Mouse (Mus musculus): ENCODE results near the gene Prdx1.
A peak's percentile ranks its signal among the peaks of the same experiment; 100 is the strongest.
"Not testable (repeated sequence)": the region's sequence is repeated elsewhere in the genome, so short reads cannot be mapped to it uniquely, and the experiment has no call there.

Gene Prdx1

GRCm38 (mm10) chr4:116679141-116679540 is 6.2 kb upstream of the Prdx1 start:
- no peak for DNase-seq

- not testable (repeated sequence) for DNase-seq
These were observed 4.8 kb upstream of the Prdx1 start for GRCm38 (mm10) chr4:116680521-116680920.

DNA sequence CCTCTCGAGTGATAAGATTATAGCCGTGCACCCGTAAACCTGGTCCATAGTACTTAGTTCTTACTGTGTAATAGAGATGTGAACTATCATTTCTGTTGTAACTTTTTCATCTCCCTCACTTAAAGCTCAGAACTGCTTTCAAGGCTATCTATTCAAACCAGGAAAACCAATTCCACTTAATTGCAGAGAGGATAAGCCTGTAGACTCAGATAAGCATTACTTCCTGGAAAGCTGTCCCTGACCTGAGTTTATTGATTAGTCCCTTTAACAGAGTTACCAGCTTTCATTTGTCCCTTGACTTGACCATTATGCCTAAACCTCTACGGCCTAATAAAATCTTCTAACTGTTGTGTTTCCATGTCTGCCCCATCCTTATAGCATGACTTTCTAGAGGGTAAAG is 1.4 kb upstream of the Prdx1 start:
- no peak for DNase-seq

GRCm38 (mm10) chr4:116684665-116685064 is 679 bp upstream of the Prdx1 start:
- DNase-seq = no peak

DNA sequence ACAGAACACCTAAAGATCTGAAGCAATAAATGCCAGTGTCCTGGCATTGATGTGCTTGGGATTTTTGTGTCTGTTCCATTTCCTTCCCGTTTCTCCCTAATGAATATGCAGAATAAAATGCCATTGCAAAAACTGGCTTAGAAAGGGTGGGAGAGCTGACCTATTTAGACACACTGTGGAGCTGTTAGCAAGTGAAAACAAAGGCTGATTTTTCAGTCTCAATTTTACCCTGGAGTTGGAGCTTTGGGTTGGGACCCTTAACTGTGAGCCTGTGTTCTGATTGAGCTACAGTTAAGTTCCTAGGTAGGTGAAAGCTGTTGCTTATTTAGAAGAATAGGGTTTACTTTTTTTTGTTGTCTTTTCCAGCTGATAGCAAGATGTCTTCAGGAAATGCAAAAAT is 1.7 kb downstream of the Prdx1 start:
- DNase-seq = no peak

DNA sequence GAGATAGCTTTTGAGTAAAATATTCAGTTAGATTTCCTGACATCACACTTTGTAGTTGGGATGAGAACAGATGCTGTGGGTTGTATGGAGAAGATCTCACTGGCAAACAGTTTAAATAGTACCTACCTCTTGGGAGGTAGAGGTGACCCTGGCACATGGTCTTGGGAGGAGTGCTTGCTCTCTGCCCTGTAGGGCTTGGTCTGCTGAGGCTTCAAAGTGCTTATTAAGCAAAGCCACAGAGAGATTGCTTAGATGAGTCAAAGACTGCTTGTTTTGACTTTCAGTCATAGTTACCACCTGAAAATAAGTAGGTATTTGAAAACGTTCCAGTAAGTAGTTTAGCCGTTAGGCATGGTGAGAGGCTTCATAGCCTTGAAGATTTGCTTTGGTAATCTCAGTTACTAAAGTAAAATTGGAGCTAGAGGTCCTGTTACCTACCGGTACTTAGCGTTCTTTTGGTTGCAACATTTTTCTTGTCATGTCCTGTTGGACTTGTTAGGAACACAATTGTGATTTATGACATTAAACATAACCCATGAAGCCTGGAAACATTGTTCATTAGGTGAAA is 4.0 kb downstream of the Prdx1 start:
- no peak for DNase-seq

GRCm38 (mm10) chr4:116692146-116692545 is 6.8 kb downstream of the Prdx1 start:
- DNase-seq = no peak

- DNase-seq = no peak
These were observed 8.4 kb downstream of the Prdx1 start for GRCm38 (mm10) chr4:116693785-116694184.

GRCm38 (mm10) chr4:116698693-116699342 is 13.5 kb downstream of the Prdx1 start:
- no peak for DNase-seq

- DNase-seq = no peak
These were observed 15.6 kb downstream of the Prdx1 start for GRCm38 (mm10) chr4:116700964-116701363.

DNA sequence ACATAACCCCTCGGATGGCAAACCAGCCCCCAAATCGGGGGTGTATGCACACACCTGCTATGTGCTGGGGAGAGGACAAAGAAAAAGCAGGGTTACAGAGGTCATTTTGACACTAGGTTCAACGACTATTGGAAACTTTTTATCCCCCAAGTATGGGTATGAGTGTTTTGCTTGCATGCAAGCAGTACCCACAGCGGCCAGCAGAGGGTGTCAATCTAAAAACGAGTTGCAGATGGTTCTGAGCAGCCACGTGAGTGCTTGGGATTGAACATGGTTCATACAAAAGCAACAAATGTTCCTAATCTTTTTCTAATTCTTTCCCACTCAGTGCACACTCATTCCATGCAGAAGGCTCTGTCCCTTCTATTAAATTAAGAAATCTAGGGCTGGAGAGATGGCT is 18.5 kb downstream of the Prdx1 start:
- peak; percentile 86 for DNase-seq

GRCm38 (mm10) chr4:116707666-116708065 is 22.3 kb downstream of the Prdx1 start:
- no peak for DNase-seq

DNA sequence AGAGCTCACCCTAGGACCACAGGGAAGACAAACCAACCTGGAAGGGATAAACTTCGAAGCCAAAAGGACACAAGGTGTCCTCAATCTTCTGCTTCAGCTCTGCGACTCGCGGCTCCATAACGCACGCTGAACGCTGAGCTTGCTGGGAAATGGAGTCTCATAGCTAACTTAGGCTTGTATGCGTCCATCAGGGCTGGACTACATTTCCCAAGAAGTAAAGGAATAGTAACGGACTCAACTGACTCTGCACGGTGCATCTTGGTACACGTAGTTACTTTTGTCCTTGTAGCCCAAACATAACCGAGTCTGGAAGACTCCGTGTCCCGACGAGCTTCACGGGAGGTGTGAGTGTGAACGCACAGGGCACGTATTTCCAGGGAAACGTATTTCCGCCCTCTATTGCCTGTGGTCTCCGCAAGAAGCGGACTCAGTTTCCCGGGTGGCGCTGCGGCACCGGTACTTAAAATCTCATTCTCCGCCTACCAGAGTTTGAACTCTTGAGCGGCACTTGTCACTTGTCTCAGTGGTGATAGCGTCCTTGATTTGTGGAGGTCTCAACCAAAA is 22.9 kb downstream of the Prdx1 start, which contains the start of the genes Mmachc and Ccdc163:
Mmachc (minus strand) TSS at position 206 of the 564 bp plus-strand sequence.
Ccdc163 (plus strand) TSS at position 309 of the 564 bp plus-strand sequence.
- DNase-seq = peak; percentile 98

DNA sequence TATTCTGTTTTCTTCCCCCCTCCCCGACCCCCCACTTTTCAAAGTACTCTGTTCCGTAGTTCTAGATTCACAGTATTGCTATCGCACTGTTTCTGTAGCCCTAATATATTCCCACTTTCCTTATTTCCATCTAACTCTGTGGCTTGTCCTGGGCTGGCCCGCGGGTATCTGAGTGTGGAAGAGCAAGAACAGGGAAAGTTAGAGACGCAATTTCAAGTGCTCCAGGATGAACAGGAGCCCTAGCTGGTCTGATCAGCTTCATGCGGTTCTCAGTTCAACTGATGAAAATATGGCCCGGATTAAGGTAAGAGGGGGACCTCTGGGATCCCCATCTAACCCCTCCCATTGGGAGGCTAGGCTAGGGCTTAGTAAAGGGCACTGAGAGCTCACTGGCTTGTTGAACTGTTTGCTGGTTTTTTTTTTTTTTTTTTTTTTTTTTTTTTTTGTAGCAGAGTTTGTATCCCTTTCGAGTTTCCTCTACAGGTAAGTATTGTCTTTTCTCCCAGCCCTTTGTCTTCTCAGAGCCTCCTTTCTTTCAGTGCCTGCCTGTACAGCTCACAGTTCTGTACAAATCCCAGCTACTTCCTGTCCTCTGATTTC is 23.5 kb downstream of the Prdx1 start:
- no peak for DNase-seq

DNA sequence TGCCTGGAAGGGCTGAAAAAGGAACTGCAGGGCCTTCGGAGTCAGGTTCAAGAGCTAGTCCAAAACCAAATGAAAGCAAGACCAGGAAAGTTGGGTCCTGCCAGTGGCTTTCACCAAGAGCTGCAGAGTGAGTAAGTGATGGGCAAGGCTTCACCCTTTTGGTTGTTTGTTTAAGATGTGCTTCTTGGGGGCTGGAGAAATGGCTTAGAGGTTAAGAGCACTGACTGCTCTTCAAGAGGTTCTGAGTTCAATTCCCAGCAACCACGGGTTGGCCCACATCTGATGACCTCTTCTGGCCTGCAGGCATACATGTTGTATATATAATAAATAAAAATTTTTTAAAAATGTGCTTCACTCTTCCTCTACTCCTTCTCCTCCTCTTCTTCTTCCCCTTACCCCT is 24.8 kb downstream of the Prdx1 start:
- DNase-seq = no peak

GRCm38 (mm10) chr4:116712536-116712935 is 27.2 kb downstream of the Prdx1 start:
- DNase-seq = no peak

- peak; percentile 85 for DNase-seq
These were observed 34.1 kb downstream of the Prdx1 start for GRCm38 (mm10) chr4:116719396-116719795.

- peak; percentile 99 for DNase-seq
These were observed 35.2 kb downstream of the Prdx1 start, which contains the start of gene Tesk2 for GRCm38 (mm10) chr4:116720343-116721097. TSS of gene Tesk2 (plus strand) at chr4:116720948.

- DNase-seq = no peak
These were observed 35.8 kb downstream of the Prdx1 start for GRCm38 (mm10) chr4:116721098-116721628.

- no peak for DNase-seq
These were observed 36.9 kb downstream of the Prdx1 start for GRCm38 (mm10) chr4:116722230-116722629.

GRCm38 (mm10) chr4:116725444-116725843 is 40.1 kb downstream of the Prdx1 start:
- DNase-seq = no peak

- no peak for DNase-seq
These were observed 42.1 kb downstream of the Prdx1 start for GRCm38 (mm10) chr4:116727401-116727800.

DNA sequence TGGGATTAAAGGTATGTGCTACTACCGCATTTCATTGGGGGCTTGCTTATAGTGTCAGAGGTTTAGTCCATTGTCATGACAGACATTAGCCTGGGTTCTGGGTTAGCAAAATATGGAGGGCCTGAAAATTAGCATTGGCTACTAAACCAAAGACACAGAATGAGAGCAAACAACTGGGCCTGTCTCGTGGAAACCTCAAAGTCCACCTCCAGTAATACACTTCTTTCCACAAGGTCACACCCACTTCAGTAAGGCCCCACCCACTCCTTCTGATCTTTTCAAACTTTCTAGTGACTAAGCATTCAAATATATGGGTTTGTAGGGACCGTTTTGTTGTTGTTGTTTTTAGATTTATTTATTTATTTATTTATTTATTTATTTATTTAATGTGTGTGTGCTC is 44.2 kb downstream of the Prdx1 start:
- no peak for DNase-seq

Data from lung, postnatal 36 days (tissue).